Mouse (Mus musculus) adrenal gland, adult 18-20 months (tissue): ENCODE measurements at regions not wholly inside any gene's neighbourhood (a gene's known extent, or its start where the extent isn't known, plus 50 kb on each side); places are given as distances from the start of the nearest gene placed in this dataset.

Source experiments
- DNase-seq, 2 experiments: peaks; one replicate each; pipeline ENCODE4 v3.0.0; 2021 to 2022; ENCODE audit warnings: low spot score in 2 of 2

DNA sequence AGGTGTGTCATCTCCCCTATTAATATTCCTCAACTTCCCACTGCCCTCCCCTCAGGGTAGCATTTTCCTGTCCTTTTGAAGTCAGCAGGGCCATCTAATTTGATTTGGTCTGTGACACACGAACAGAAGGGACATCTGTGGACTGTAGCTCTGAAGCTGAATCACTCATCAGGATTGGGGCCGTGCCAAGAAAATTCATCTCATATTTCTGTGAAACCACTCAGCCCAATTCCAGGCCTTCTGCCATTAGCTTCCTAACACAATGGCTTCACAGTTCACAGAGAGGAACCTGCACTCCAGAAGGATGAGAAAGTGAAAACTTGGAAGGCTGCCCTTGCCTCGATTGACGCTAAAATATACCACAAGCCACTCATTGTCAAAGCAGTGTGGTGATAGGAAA is 86.1 kb downstream of the Abhd5 start:
- peak in 1 of 2 experiments; percentile 43 for DNase-seq

DNA sequence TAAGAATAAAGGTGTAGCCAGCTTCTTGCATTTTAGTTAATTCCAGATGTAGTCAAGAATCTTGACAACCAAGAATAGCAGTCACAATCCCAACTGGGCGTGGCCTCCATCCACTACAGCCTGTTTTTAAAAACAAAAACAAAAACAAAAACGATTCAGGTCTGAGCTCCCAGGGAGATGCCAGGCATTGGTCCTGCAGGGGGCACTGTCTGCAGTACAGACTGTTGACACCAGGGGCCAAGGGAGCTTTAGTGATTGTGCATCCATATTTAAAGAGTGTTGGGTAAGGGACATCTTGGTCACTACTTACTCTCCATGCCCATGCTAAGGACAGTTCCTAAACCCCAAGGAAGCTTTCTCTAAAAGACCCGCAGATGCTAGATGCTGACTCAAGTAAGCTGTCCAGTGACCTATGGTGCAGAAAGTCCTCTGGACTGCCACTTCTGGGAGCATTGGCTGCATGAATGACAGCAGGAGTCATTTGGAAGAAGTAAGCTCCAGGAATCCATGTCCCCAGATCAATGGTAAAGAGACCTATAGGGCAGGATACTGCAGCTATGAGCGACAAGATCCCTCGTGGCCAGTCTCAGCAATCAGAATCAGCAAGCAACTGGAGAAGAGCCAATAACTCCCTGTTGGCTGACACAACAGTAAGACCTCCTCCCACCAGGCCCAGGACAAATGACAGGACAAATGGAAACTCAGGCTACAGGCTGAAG is 95.1 kb downstream of the Abhd5 start:
- no peak for DNase-seq

DNA sequence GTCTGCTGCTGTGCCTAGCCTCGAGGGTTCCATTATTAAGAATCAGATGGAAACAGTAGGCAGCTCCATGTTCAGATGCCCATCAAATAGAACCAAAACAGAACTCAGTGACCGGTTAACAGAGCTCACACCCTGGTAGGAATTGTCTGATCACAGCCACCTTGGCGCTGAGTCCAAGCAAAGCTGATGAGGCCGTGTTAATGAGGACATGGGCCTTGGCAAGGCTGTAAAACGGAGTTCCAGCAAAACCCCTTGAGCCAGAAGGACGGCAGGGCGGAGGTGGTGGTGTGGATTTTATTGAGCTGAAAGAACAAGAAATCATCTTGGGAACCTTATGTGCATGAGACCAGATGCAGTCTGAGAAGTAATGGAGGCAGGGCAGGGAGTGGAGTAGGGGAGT is 96.2 kb downstream of the Abhd5 start:
- no peak for DNase-seq

DNA sequence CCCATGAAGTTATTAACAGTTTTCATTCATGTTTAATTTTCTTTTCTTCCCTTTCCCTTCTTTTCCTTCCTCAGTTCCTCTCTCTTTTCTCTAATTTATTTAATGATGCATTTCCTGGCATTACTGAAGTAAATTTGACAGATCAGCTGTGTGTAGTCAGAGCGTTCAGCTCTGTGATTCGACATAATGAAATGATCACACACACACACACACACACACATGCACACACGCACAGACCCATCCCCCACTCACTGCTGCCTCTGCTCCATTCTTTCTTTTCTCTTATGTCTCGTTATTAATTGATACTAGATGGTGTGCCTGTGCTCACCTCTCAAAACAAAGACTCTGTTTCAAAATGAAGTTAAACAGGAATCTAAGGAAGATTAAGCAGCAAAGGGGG is 96.9 kb downstream of the Abhd5 start:
- no peak for DNase-seq

DNA sequence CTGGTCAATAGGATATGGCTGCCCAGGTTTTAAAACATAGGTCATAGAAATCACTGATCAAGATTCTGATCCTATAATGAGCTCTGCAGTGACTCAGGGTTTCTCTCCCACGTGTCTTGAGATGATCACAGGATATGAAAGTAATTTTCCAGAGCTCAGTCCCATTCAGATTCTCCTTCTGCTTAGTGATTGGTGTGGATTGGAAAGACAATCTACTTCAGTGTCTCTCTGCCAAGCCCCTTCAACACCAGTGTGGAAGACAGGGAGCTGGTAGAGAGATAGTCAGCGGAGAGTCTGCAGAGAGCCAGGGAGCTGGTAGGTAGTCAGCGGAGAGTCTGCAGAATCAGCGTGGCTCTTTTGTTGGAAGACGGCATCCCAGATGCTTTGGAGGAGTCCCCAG is 99.1 kb downstream of the Abhd5 start:
- DNase-seq: no peak

DNA sequence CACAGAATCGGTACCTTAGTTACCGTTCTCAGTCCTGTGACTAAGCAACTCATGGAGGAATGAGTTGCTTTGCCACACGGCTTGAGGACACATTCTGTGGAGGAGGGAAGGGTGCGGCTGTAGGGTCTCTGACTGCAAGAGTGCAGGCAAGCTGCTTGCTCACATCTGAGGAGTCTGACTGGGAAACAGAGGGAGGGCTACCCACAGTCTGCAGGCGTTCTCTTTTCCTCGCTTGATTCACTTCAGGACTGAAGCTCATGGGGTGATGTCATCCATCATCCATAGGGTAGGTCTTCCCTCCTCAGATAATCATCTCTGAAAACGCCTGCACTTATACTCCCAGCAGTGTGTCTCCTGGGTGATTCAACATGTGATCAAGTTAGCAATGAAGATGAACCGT is 103.9 kb downstream of the Abhd5 start:
- no peak for DNase-seq

DNA sequence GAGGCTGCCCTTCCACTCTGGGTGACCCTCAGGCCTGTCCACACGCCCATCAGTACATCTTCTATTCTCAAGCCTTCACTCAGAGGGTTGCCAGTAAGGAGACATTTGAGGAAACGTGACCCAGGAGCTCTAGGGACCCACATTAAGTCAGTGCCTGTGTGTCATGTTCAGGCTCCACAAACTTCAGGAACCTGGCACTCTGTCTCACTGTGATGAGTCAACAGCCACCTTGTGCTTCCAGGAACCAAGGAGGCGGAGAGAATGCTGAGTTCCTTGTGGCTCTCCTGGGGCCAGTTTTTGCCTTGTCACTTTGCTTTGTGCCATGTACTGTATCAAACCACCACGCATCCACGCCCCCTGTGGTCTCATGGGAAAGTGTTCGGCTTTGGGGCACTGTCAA is 104.4 kb downstream of the Abhd5 start:
- DNase-seq: no peak

DNA sequence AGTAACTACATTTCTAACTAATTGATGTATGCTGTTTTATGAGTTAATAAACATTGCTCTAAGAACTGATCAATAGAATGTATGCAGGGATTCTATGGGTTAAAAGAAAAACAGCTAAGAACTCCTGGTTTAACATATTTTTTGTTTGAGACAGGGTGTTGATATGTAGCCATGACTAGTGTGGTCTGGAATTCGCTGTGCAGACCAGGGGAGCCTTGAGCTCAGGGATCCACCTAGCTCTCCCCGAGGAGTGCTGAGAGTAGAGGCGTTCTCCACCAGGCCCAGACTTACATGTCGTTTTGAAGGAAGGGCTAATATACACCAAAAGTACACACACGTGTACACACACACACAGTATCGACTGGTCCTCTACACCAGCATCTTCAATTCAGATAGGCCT is 108.1 kb downstream of the Abhd5 start:
- DNase-seq: no peak

DNA sequence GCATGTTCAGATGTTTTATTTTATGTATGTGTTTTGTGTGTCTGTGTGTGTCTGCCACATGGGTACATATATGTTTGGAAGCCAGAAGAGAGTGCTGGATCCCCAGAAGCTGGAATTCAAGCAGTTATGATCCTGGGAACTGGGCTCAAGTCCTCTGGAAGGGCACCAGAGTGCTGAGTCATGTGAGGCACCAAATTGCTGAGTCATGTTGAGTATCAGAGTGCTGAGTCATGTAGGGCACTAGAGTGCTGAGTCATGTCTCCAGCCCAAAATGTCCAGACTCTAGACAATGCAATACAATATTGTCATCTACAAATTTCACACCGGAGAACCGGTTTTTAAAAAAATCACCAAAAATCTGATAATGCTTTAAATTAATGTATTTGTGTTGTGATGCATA is 120.1 kb downstream of the Abhd5 start:
- no peak for DNase-seq

DNA sequence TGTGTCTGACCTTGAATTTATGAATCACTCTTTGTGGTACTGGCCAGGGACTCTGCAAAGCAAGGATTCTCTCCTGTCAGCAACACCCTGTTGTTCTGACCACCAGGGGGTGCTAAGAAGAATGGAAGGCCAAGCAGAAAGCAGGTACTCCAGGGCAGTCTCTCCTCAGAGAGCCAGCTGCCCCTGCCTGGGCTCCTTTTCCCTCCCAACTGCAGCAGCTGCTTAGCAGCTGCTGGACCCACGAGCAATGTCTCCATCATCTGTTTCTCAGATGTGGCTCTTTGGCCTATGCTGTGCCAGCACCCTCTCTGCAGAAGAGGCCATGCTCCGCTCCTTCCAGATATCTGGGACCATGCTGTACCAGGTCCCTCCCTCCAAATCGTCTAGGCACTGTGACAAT is 124.9 kb downstream of the Abhd5 start:
- peak; percentile 32 to 54 for DNase-seq

DNA sequence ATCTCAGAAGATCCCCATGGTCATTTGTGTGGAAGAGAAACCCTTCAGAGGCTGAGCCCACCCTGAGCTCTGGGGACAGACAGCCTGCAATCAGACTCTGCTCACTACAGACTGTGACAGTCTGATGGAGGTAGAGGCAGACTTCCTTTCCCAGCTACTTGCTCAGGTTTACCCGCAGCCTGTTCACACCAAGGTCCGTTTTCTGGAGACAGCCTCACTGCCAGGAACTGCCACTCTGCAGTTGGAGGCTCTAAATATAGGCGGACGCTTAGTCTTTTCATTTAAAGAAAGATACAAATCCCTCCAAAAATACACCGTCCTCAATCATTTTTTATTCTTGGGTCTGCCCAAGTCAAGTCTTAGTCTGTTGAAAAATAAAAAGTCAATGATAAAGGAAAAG is 135.6 kb downstream of the Abhd5 start:
- no peak for DNase-seq

DNA sequence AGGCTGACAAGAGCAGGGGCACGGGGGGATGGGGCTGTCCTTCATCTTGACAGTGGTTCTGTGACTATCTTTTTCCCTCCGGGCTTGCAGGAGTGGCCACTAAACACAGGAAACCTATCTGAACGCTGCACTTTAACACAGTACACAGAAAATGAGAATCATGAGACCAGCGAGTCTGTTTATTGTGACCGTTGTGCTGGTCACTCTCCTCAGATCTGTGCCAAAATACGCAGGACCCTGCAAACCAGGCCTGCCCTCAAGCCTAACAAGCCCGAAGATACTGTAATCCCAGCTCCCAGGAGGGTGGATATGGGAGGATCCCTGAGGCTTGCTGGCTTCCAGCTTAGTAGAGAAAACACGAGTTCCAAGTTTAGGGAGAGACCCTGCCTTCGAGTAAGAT is 143.3 kb downstream of the Abhd5 start:
- DNase-seq: no peak

DNA sequence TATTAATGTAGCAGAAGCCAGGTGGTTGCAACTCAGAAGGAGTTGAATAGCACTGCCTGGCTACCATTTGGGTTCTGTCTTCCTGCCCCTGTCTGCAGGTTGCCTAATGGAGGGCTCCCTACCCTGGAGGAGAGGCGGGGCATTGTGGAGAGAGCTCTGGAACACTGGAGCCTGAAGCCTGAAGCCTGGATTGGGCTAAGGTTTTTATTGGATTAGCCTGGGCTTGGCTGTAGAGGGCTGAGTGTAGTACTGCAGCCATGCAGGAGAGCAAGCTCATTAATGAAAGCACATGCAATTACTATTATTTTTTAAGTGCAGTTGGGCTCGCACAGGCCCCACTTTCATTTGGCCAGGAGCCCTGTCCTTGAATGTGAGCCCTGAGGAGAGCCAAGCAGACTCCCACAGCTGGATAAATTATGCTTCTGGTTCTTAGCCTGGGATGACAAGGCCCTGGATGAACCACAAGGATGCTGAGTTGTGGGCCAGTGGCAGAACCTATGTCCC is 145.1 kb downstream of the Abhd5 start:
- no peak for DNase-seq

DNA sequence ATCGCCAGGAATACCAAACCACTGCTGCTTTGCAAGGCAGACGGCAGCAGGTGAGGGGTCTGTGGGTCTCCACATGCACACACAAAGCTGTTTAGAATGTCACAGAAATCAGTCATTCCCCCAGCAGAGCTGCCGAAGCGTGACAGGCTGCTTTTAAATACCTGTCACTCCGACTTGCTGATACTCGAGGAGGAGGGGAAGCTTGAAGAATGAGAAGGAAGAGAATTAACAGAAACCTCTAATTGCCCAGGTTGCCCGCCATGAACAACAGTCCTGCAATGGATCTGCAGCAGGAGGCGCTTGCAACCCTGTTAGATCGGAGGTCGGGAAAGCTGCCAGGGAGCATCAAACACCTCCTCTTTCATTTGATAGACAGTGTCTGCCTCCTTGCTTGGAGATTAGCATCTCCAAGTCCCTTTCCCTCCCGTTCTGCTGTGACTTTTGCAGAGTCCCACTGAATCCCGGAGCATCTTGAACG is 150.5 kb downstream of the Abhd5 start:
- DNase-seq: no peak

DNA sequence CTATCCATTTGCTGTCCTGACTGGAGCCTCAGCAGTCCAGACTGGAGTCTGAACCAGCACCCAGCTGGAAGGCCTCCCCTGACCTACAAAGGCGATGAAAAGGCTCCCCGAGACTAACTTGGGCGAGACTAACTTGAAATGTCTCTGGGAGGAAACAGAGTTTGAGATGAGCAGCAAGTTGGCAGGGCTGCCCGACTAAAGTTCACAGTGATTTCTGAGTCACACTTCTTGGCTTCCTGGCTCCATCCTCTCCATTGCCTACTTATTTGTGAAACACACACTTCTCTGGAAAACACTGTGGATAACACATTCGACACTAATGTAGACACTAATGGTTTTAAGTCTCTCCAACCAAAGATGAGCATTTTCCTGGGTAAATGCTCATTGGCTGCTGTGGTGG is 170.2 kb downstream of the Abhd5 start:
- no peak for DNase-seq

DNA sequence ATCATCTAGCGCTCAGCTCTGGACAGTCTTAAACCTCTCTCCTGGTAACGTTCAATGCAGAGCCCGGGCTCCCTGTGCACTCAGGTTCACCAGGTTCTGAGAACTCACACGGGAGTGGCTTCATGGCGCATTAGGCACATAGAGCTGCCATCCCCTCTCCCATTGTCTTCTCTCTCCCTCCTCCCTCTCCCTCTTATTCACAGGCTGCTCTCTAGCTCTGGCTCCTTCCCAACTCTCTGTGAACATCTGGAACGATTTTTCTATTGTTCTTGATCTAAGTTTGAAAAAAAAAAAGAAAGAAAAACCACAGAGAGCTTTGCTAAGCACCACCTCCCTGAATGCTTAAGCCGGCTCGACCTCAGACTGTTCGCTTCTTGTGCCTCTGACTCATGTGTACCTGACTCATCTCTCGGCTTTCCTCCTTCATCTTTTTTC is 174.2 kb downstream of the Abhd5 start:
- DNase-seq: no peak

DNA sequence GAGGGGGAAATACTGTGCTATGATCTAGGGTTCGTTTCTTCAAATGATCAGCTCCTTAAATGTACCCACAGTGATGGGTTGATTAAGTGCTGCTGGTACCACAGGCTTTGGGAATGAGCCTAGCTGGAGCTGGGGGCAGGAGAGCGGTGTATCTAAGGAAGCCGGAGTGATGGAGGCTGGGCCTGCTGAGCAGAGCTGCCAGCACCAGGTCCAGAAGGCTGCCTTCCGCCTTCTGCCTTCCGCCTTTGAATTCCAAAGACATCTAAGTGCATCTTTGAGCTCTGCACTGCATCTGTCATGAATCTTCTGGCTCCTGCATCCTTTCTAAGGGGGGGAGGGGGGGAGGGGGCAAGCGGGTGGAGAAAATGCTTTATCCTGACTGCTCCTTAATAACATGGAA is 176.9 kb downstream of the Abhd5 start:
- DNase-seq: no peak

DNA sequence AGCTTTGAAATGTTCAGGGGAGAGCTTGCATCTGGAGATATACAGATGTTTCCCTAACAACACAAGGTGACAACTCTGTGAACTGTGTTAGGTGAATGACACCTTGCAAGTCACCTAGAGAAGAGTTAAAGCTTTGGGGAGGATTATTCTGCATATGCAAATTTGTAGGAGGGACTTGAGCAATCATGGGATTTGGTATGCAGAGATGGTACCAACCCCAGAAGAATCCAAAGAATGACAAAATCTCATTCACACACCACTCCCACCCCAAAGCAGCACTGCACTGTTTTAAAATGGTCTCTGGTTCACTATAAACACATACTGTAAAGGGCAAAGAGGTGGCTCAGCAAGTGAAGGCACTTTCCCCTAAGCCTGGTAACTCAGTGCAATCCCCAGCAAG is 178.3 kb downstream of the Abhd5 start:
- no peak for DNase-seq

DNA sequence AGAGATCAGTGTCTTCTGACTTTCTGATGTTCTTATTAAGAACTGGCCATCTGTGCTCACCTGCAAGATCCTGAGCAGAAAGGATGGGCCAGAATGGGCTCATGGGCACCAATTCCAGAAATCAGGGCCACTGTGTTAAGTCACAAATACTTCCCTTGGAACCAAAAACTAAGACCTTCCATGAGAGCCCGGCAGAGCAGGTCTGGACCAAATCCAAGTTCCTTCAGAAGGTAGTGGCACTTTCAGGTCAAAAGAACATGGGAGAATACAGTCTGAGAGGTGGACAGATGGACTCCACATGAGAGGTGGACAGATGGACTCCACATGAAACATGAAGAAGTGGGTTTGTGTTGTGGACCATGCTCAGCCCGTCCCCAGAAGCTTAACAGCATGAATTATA is 180.4 kb downstream of the Abhd5 start:
- DNase-seq: no peak

DNA sequence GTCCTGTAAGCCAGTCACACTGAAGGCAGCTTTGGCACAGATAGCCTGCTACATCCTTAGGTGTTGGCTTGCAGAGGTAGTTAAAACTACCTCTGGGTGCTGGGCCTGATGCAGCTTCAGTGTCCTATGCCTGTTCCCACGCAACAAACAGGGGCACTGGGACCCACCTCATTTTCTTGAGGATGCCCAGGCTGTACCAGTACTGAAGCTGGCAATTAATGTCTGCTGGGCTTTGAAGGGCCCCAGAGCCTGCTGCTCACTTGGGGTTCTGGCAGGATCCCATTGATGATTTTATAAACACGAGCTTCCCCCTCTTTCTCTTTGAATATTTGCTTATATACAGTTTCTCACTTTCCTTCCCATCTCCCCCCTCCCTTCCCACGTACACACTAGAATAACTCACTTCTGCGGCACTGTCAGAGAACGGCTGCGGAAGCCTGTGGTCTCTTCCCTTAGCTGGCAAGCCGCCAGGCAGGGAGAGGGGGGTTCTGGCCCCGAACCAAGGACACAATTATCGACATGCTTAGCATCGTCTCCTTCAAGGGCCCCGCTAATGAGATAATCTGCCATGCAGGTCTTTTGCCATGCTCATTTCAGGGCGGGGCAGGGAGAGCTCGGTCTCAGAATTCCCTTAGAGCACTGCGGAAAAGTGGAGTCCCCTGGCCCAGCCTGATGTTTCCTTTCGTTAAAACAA is 182.9 kb downstream of the Abhd5 start:
- DNase-seq: no peak

DNA sequence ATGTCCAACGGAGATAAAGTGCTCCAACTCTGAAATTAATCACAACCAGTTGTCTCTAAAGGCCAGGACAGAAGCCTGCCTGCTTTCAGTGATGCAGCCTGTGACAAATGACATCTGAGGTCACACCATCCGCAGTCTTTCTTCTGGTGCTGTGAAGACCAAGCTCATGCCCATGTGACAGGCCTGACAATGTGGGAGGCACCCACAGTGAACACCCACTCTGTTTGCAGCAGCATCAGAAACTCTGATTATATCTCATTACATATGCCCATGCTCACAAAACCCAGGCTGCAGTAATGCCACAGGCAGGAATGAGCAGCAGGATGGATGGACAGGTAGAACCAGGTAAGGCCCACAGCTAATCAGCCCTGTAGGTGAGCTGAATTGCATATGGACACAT is 183.6 kb downstream of the Abhd5 start:
- no peak for DNase-seq

DNA sequence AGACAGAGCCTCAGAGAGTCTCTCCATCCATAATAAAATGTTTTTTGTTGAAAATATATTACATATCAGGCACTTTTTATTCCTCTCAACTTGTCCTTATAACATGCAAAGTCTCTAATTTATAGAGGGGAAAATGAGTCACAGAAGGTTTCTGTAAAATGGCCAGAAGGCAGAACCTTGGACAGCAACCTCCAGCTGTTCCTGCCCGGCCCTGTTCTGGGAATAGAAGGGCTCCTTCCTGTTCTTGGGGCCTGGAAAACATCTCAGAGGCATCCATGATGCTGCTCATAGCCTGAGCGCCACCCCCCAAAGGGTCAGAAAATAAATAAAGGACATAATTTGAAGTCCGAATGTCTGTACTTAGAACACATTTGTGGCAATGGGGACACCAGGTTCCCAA is 188.7 kb downstream of the Abhd5 start:
- DNase-seq: no peak

DNA sequence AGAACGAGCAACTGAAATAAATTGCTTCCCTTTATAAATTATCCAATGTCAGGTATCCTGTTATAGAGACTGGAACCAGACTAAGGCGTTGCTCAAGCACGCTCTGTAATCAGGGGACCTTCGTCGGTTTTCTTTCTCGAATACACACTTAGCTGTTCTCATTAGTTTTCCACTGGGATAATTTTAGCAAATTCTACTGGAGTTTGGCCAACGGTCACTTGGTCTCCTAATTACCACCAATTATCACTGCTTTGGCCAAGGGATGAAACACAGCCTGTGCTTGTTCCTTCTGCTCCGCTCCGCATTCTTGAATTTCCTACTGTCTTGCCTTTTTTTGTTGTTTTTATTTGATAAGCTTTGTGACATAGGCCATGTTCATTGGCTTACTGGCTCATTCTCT is 191.1 kb upstream of the Topaz1 start:
- no peak for DNase-seq
